Mouse (Mus musculus): ENCODE measurements around the gene Foxp1.

Gene Foxp1

DNA sequence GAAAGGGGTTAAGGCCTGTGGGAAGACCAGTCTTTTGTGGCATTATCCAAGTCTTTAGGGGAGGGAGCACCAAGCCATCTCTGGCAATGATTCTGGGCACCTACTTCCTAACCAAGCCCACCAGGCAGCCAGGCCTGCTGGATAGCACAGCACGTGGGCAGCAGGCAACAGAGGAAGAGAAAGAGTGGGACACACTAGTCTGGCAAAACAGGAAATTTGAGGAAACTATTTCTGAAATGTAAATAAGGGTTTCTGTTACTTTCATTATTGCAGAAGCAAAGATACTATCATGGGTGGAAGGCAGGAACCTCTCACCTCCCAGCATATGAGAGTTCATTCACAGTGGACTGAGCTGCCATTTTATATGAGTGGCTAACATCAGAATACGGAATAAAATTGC, 121.3 kb downstream of the Foxp1 start:
- DNase-seq (ENCODE audit: extremely low read depth, insufficient read length, low spot score), result no peak

DNA sequence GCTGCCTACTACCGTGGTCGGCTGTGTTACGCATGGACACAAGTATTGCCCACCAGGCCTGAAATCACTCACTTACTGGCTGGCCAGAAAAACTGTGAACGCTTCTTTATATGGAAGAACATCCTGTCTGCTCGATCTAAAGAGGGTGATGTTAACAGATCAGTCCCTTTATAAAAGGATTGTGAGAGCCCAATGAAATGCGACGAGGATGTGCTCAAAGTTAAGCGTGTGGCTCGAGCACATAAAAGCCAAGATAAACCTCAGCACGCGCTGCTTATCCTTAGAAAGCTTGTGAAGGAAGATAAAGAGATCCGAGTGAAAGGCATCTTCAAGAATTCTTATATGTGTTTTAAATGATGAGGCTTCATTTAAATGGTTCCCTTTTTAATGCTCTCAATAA, 126.8 kb downstream of the Foxp1 start:
- no peak for DNase-seq (ENCODE audit: extremely low read depth, insufficient read length, low spot score)

DNA sequence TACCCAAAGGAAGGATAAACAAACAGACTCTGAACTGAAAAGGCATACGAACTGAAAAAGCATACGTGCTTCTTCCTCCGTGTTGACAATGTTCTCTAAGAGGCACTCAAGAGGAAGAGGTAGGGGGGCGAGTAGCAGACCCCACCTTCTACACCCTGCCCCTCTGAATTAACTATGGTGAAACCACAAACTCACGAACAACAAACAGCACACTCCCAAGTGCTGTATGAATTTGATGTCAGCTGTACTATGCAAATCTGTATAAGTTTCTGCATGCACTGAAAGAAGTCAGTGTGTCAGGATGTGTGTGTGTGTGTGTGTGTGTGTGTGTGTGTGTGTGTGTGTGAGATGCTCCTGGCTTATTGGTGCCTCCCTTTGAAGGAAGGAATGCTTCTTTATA, 127.7 kb downstream of the Foxp1 start:
- no peak for DNase-seq (ENCODE audit: extremely low read depth, insufficient read length, low spot score)

DNA sequence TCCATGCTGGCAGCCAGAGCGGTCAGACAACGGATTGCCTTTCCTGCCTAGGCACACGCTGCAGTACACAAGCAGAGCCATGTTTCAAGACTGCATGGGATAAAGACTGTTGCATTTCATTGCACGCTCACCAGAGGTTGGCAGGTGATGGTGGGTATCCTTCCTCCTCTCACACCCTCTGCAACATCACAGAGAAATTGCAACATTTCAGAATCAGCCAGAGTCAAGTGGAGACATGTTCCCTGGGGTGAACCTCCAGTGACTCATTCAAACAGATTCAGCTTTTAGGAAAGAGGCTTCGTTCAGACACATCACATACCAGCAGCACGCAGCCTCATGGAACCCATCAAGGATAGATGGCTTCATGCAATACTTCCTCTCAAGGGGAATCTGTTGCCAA, 130.0 kb downstream of the Foxp1 start:
- DNase-seq (ENCODE audit: extremely low read depth, insufficient read length, low spot score), result no peak

DNA sequence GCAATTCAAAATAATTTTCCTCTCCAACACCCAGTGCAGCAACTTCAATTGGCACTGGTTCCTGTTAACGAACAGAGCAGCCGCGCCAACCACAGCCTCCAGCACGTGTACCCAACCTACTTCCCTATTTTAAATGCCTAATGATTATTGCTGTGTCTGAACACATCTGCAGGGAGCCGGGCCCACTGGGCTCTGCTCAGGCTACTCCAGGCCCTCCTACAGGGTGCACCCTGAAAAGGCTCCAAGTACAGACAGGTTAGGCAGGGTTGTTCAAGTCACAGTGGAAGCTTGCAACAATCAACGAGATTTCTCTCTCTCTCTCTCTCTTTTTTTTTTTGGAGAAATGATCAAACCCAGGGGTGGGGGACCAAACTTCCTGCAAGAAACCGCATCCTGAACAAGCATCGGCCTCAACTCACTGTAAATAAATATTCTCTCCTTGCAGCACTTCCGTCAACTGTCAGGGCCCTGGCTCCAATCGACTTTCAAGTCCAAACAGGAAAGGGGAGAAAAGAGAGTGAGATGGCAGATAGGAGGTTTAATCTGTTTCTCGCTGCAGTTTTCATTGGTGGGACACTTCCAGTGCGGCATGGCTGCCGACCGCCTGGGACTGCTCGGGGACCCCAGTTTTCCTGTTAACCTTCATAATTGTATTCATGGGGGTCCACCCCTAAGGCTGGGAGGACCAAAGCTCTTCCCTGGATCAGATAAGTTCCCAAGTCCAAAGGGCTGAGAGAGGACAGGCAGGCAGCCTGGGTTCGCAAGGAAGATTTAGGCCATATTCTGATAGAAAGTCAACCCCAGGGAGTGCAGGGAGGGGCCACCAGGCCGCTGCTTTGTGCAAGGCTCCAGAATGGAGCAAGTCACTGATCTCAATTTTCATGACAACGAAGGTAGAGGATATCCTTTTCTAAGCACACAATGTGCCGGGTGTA, 133.5 kb downstream of the Foxp1 start:
- no peak for DNase-seq (ENCODE audit: extremely low read depth, insufficient read length, low spot score)

DNA sequence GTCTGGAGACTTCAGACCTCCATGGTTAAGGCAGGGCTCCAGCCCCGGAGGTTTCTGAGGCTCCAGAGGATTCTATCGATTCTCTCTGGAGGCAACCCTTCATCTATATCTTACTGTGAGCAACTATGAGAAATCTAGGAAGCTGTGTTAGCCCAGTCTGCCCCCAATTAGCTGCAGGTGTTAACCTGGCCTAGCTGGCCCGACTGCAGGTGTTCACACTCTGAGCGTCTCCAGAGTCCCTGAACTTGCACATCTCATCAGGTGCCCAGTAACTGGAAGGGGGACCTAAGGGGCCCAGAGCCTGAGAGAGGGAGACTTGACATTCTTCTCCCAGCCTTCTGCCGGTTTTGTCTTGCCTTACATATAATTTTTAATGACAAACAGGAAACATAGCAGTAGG, 134.5 kb downstream of the Foxp1 start:
- DNase-seq (ENCODE audit: extremely low read depth, insufficient read length, low spot score), result no peak

DNA sequence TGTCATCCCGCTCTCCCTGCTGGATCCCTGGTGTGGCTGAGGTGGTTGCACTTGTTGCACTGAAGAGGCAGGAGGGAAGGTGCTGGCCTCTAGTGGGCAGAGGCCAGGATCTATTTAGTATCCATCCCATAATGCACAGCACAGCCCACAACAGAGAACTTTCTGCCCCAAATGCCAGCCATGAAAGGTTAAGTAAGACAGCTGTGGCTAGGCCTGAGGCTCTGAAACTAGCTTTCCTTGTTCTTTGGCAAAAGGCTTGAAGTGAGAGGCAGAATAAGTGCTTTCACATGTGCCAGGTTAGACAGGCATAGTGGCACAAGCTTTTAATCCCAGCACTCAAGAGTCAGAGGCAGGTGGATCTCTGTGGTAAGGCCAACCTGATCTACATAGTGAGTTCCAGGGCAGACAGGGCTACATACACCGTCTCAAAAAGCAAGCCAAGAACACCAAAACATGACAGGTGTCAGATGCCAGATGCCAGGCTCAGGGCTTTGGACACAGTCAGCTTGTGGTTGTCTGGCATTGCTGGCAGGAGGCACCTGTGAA, 137.4 kb downstream of the Foxp1 start:
- no peak for DNase-seq (ENCODE audit: extremely low read depth, insufficient read length, low spot score)

DNA sequence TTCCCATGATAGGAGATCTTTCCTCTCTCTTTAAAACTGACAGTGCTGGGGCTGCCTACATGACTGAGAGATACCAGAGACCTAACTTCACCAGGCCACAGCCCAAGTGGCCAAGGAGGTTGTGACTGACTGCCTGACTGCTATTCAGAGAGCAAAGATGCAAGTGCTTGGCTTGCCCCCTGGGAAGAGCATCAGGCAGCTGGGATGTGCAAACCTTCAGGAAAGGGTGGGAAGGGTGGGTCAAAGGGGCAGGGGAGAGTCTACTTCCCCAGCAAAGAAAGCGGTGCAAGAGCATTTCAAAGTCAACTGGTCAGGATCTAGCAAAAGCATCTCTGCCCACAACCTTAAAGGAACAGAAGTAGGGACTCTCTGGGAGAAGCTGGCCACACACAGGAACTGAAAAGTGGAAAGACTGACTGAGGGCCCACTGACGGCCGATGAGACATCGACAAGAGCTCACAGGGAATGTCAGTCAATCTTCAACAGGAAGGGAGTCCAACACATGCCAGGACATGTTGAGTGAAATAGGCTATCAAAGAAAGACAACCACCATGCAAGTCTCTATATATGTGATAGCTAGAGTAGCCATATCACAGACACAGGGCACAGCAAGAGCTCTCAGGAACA, 138.6 kb downstream of the Foxp1 start:
- DNase-seq (ENCODE audit: extremely low read depth, insufficient read length, low spot score), result no peak

DNA sequence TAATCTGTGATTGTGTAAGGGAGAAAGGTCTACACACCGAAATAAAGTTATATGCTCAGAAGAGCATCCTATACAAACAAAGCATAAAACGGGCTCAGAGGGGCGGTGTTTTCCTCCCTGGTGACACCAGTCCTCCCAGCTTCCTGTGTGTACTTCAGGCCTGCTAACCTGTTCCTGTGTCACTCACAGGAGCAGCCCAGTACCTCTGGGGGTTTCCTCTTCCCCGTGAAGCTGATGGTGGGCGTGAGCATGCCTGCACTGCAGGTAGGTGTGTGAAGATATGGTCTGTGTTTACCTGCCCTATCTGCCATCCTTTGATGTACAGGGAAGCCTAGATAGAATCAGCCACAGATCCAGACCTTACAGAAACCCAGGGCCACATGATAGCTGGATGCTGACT, 142.4 kb downstream of the Foxp1 start:
- DNase-seq (ENCODE audit: extremely low read depth, insufficient read length, low spot score), result no peak

DNA sequence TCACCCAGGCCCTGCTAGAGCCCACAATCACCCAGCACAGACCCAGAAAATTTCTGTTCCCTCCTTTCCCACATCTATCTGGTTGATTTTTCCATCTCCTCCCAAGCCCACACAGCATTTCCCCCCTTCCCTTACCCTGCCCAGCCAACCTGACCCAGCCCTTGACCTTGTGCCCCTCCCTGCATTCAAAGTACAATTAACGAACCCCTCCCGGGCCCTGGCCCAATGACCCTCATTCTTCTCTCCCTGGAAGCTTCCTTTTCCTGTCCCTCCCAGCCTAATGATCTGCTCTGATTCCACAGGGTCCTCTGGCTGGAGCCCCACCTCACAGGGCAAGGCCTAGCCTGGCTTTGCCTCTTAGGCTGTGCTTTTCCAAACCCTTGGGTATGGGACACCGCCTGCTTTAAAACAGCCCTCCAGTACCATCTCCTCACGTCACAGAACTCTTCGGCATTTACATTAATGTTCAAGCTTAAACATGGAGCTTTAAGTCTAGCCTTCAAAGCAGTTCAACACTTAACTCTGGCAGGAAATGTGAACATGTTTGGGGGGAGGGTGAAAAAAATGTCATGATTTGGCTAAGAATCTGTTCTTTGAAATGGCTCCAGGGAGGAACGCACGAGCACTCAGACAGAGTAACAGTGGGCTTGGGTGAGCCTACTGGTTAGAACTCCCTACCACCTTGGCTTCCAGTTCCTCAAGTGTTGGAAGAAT, 143.4 kb downstream of the Foxp1 start:
- no peak for DNase-seq (ENCODE audit: extremely low read depth, insufficient read length, low spot score)

DNA sequence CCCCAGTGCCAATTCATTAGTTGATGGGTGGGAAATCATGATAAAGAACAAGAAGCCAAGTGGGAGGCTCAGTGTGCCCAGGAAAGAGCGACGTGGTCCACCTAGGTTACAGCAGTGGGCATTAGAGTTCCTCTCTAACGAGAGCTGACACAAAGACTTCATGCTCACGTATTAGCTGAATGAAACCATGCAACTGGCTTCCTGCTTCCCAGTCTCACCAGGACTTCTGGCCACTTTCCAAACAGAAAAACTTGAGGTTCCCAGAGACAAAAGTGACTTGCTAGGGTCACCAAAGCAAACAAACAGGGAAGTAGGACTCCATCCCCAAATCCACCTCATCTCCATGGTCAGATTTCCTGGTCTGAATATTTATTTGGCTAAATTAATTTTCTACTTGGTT, 144.8 kb downstream of the Foxp1 start:
- DNase-seq (ENCODE audit: extremely low read depth, insufficient read length, low spot score), result no peak

DNA sequence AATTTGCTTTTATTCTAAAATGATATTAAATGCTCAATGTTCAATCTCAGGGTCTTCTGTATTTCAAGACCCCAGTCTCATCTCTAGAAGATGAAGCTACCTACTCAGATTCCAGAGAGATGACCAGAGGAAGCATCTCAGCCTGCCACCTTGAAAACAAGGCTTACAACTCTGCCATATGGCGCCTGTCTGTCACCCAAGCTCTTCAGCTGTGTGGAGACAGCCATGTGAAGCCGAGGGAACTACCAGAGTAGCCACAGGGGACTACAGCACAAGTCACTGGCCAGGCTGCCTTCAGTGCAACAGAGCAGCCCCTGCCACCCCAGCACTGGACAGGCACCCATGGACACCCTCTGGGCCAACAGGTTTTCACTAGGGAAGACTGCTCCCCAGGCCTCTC, 145.4 kb downstream of the Foxp1 start:
- no peak for DNase-seq (ENCODE audit: extremely low read depth, insufficient read length, low spot score)

DNA sequence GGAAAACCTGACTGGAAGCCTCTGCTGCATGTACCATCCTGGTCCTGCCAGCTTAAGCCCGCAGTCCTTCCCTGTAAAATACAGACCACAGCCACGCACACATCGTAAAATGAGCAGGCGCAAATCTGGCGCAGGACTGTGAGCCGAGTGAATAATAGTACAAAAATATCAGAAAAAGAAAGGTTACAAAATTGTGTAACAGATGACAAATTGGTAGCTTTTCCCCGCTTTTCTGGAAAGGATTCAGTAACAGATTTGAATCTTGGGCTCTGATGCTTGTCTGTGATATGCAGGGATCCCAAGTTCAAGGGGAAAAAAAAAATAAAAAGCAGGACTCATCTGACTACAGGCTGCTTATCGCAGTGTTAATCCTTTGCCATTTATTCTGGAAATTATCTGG, 145.8 kb downstream of the Foxp1 start:
- no peak for DNase-seq (ENCODE audit: extremely low read depth, insufficient read length, low spot score)

DNA sequence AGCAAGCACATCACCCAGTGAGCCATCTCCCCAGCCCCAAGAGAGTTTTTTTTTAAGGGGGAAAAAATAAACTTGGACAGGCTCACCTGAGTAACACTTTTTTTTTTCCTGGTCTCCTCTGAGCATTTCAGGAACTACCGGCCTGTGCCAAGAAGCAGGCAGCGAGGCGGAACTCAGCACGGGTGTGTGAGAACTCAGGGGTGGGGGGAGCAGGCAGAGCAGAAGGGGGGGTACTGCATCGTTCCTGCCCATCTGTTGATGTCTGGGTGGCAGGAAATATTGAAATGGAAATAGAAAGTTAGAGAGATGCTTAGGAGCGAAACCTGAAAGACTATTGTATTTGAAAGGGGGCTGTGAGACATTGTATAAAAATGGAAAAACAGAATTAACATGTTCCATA, 146.7 kb downstream of the Foxp1 start:
- DNase-seq (ENCODE audit: extremely low read depth, insufficient read length, low spot score), result no peak

DNA sequence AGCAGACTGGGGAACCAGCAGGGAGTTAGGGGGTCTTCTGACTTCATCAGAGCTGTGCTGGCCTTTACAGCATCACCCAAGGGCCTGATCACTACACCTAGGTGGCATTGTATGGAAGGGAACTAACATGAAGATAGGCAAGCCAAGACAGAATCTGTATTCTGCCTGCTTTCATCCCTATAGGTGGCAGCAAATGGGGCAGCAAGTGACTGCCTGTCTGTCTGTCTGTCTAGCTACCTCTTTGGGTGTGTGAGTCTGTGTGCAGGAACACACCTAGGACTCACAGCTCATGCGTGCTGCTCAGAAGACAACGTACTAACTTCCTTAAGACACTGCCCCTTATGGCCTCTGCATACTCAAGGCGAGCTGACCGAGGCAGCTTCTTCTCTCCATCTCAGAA, 147.1 kb downstream of the Foxp1 start:
- DNase-seq (ENCODE audit: extremely low read depth, insufficient read length, low spot score), result no peak

DNA sequence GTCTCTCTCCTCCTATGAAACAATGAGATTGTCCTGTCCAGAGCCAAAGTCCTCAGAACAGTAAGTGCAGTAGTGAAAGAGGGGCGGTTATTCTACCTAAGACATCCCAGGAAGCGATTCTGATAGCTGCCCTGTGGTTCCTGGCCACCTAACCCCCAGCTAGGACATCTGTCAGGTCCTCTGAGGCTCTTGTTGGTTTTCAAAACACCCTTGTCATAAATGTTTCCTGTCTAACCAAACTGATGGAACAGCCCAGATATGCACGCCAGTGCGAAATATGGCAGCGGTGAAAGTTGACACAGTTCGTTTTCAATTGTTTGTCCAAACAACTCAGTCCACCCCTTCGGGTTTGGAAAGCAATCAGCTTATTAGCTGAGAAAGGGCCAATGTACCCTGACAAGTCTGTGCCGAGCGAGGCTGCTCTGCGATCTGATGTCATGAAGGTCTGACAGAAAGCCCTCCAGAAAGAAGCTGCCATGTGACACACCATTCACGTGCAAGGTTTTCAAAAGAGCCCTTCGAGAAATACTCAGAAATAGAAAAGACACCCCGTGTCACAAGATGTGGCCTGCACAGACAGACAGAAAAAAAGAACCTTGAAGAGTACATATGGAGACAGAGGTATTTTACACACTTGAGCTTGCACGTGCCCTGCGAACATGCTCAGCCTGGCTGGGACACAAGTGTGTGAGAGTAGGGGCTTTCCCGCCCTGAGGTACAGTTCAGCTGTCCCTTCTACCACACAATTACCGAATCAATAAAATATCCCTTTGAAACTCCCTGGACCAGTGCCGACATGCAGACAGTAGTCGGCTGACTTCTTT, 147.9 kb downstream of the Foxp1 start:
- DNase-seq (ENCODE audit: extremely low read depth, insufficient read length, low spot score), result no peak

DNA sequence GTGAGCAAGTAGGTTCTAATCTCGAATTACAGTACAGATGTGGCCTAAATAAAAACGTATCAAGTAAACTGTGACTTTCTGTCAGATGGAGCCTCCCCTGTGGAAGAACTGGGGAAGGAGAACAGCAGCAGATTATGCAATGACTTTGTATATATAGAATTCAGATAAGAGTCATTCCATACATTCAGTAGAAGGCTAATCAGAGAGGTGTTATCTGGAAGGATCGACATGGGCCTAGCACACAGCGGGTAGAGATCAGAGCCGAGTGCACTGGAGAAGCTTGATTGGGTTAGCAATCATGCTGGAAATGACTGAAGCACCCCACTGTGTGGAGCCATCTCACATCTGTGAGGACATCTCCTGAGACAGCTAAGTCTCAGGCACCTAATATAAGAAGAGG, 150.1 kb downstream of the Foxp1 start:
- no peak for DNase-seq (ENCODE audit: extremely low read depth, insufficient read length, low spot score)

DNA sequence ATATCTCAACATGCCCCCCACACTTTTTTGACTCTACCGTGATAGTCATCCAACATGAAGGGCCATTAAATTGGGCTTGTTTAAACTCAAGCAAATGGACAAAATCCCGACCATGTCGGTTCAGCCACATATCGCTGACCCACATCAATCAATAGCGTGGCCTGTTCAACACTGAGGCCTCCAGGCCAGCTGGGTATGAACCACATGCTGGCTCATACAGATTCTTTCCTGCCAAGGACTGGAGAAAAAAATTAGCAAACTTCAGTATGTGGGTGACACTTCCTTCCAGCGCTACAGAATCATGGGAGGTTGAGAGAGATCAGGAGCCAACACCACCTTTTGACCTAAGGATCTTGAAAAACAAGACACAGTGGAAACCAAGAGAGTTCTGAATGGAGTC, 150.5 kb downstream of the Foxp1 start:
- DNase-seq (ENCODE audit: extremely low read depth, insufficient read length, low spot score), result no peak

DNA sequence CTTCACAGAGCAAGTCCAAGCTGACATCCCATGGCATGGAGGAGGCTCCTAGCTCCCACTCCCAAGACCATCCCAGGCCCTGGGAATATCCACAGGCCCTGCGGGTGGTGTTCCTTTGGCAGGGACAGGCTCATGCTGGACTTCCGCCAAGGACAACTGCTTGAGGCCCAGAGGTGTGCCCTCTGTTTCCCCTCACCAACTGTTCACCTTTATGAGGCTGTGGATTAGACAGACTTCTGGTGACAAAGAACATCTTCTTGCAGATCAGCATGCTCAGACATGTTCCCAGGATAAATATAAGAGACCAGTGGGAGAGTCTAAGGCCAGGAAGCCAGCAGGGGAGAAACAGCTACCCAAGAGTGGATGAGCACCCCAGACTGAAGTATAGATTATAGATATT, 152.6 kb downstream of the Foxp1 start:
- DNase-seq (ENCODE audit: extremely low read depth, insufficient read length, low spot score), result no peak

DNA sequence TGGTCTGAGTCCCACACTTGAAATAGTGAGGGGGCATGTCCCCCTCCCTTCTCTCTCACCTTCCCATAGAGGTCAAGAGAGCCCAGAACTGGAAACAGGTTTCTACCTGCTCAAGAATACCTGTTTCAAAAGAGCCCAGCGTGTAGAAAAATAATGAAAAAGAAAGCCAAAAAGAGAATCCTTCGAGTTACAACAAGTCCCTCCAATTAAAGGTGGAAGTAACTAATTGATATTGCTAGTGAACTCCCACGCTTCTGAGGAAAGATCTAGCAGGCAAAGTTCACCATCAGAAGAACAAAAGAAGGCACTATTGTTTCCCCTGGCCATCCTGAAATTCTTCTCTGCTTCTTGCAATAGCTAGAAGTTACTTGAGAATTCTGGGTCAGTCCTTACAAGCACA, 153.4 kb downstream of the Foxp1 start:
- no peak for DNase-seq (ENCODE audit: extremely low read depth, insufficient read length, low spot score)
